Mouse (Mus musculus) embryo, embryonic 11.5 days (tissue): ENCODE measurements around the gene Scube1.
A peak's percentile ranks its signal among the peaks of the same experiment; 100 is the strongest.

Experiments used
- DNase-seq: peaks from one replicate; pipeline ENCODE4 v3.0.0-alpha.2; 2012; ENCODE audit warnings: low read depth, low spot score

The Scube1 gene

GRCm38 (mm10) chr15:83665993-83666392 lies 58.8 kb downstream of the Scube1 start:
- DNase-seq: no peak

- DNase-seq: no peak
These were observed 60.1 kb downstream of the Scube1 start for GRCm38 (mm10) chr15:83664722-83665121.

GRCm38 (mm10) chr15:83663066-83663465 lies 61.8 kb downstream of the Scube1 start:
- DNase-seq: no peak

- DNase-seq: no peak
These were observed 62.7 kb downstream of the Scube1 start for GRCm38 (mm10) chr15:83662106-83662505.

GRCm38 (mm10) chr15:83642518-83642917 lies 82.3 kb downstream of the Scube1 start:
- no peak for DNase-seq

GRCm38 (mm10) chr15:83640208-83640607 lies 84.6 kb downstream of the Scube1 start:
- no peak for DNase-seq

GRCm38 (mm10) chr15:83639160-83639559 lies 85.7 kb downstream of the Scube1 start:
- DNase-seq: peak; percentile 45

- DNase-seq: no peak
These were observed 86.5 kb downstream of the Scube1 start for GRCm38 (mm10) chr15:83638196-83638899.

- no peak for DNase-seq
These were observed 88.1 kb downstream of the Scube1 start for GRCm38 (mm10) chr15:83636759-83637158.

- no peak for DNase-seq
These were observed 89.6 kb downstream of the Scube1 start for GRCm38 (mm10) chr15:83635251-83635650.

- DNase-seq: no peak
These were observed 90.7 kb downstream of the Scube1 start for GRCm38 (mm10) chr15:83634076-83634475.

GRCm38 (mm10) chr15:83631071-83631470 lies 93.8 kb downstream of the Scube1 start:
- no peak for DNase-seq

- no peak for DNase-seq
These were observed 95.1 kb downstream of the Scube1 start for GRCm38 (mm10) chr15:83629716-83630115.

GRCm38 (mm10) chr15:83626142-83626645 lies 98.6 kb downstream of the Scube1 start:
- DNase-seq: no peak

GRCm38 (mm10) chr15:83615245-83615644 lies 109.6 kb downstream of the Scube1 start:
- no peak for DNase-seq

- peak; percentile 54 for DNase-seq
These were observed 117.6 kb downstream of the Scube1 start for GRCm38 (mm10) chr15:83607115-83607802.

GRCm38 (mm10) chr15:83606700-83607099 lies 118.1 kb downstream of the Scube1 start:
- no peak for DNase-seq

GRCm38 (mm10) chr15:83606216-83606615 lies 118.6 kb downstream of the Scube1 start:
- no peak for DNase-seq

GRCm38 (mm10) chr15:83603426-83603825 lies 121.4 kb downstream of the Scube1 start:
- DNase-seq: no peak

- DNase-seq: no peak
These were observed 121.8 kb downstream of the Scube1 start for GRCm38 (mm10) chr15:83603046-83603396.

- DNase-seq: no peak
These were observed 122.3 kb downstream of the Scube1 start for GRCm38 (mm10) chr15:83602372-83603045.

- DNase-seq: no peak
These were observed 123.6 kb downstream of the Scube1 start for GRCm38 (mm10) chr15:83601185-83601584.
